Mouse (Mus musculus) intestine, embryonic 15.5 days (tissue): ENCODE data around the gene Patl1. TPM values are rescaled to one million over a fixed set of nuclear protein-coding genes. Genes with fewer than 3 reads are reported as not detected.

Experiments used
- polyA plus RNA-seq: library from polyadenylated mRNA; unstranded; fragments of >200 nt; fragmentation: Nextera tagmentation; extraction: Ambion mirVana; gene quantifications from 2 replicates; pipeline ENCODE4 v1.2.1, GENCODE M21; 2015

Gene Patl1
- polyA plus RNA-seq, 1 experiment from 2014 or later: 17.4 TPM

Other genes starting within 250 kb of the Patl1 start
- gene Oosp1, start 221.2 kb upstream of the Patl1 start, polyA plus RNA-seq: not detected in 2 replicates
- not detected in 2 replicates for gene Oosp3, start 215.3 kb upstream of the Patl1 start, polyA plus RNA-seq
- gene Gif, start 164.8 kb upstream of the Patl1 start, polyA plus RNA-seq: not detected in 2 replicates
- 58.3 and 63.8 TPM in 2 replicates for gene Mrpl16, start 142.0 kb upstream of the Patl1 start, polyA plus RNA-seq
- gene Stx3, start 93.0 kb upstream of the Patl1 start, polyA plus RNA-seq: 41.6 and 44.8 TPM in 2 replicates
- not detected in 2 replicates for gene Olfr1417, start 73.2 kb upstream of the Patl1 start, polyA plus RNA-seq
- gene Olfr1418, start 51.3 kb upstream of the Patl1 start, polyA plus RNA-seq: not detected in 2 replicates
- gene Olfr1419, start 37.3 kb upstream of the Patl1 start, polyA plus RNA-seq: not detected in 2 replicates
- gene Olfr1420, start 25.8 kb upstream of the Patl1 start, polyA plus RNA-seq: not detected in 2 replicates
- gene Osbp, start 53.5 kb downstream of the Patl1 start, polyA plus RNA-seq: 4.2 and 4.4 TPM in 2 replicates
- gene Olfr1423, start 128.9 kb downstream of the Patl1 start, polyA plus RNA-seq: not detected in 2 replicates
- gene Olfr1424, start 150.3 kb downstream of the Patl1 start, polyA plus RNA-seq: not detected in 2 replicates
- gene Olfr1425, start 165.3 kb downstream of the Patl1 start, polyA plus RNA-seq: not detected in 2 replicates
- not detected in 2 replicates for gene Olfr1426, start 179.6 kb downstream of the Patl1 start, polyA plus RNA-seq
- not detected in 2 replicates for gene Olfr1427, start 190.9 kb downstream of the Patl1 start, polyA plus RNA-seq
- gene Olfr1428, start 203.5 kb downstream of the Patl1 start, polyA plus RNA-seq: not detected in 2 replicates
- gene Olfr76, start 210.8 kb downstream of the Patl1 start, polyA plus RNA-seq: not detected in 2 replicates